Mouse (Mus musculus) liver, embryonic 14.5 days (tissue): ENCODE measurements around the gene Ovol3. TPM values are rescaled to one million over a fixed set of nuclear protein-coding genes. Genes with fewer than 3 reads are reported as not detected.

Experiments
- ATAC-seq: fragments of 200-750 bp; cut with Nextera tagmentation; 2 replicates; pipeline ENCODE4 v1.8.0; 2017; ENCODE audit warnings: moderate number of reproducible peaks, mild to moderate bottlenecking, moderate library complexity; ENCODE audit not compliant: insufficient read depth
- DNase-seq, 3 experiments: peaks; one replicate each; pipeline ENCODE4 v3.0.0-alpha.2; 2012 to 2013; ENCODE audit warnings: low read depth in 3 of 3, low spot score in 3 of 3
- H3K27ac ChIP-seq: fragments of 300-500 bp; sonication (generic); 2 replicates; pipeline ENCODE4 v1.5.1; 2014; ENCODE audit warnings: moderate library complexity, mild to moderate bottlenecking, control low read depth, inconsistent platforms
- H3K27me3 ChIP-seq: fragments of 300-500 bp; sonication (generic); 2 replicates; pipeline ENCODE4 v1.6.1; 2014; ENCODE audit warnings: mild to moderate bottlenecking, low read length, moderate library complexity; ENCODE audit not compliant: control insufficient read depth, insufficient read depth
- H3K36me3 ChIP-seq: fragments of 300-500 bp; sonication (generic); replicated peaks from 2 replicates; pipeline ENCODE4 v1.6.1; 2014; ENCODE audit warnings: low read depth; ENCODE audit not compliant: control insufficient read depth, insufficient read depth
- H3K4me1 ChIP-seq, 2 experiments: fragments of 200-500 bp in 1 of 2; fragments of 300-500 bp in 1 of 2; sonication (generic) in 1 of 2; replicated peaks; 2 replicates each; pipeline ENCODE4 v1.6.1; 2012 to 2014; ENCODE audit warnings: antibody characterized with exemption in 1 of 2, inconsistent platforms in 1 of 2, low read length in 1 of 2; ENCODE audit not compliant: control insufficient read depth in 2 of 2, insufficient read depth in 2 of 2
- H3K4me2 ChIP-seq: fragments of 300-500 bp; sonication (generic); 2 replicates; pipeline ENCODE4 v1.6.1; 2014; ENCODE audit warnings: low read depth, mild to moderate bottlenecking, control low read depth, moderate library complexity
- H3K4me3 ChIP-seq, 2 experiments: fragments of 200-500 bp in 1 of 2; fragments of 300-500 bp in 1 of 2; sonication (generic) in 1 of 2; 2 replicates each; pipeline ENCODE4 v1.5.1; 2012 to 2014; ENCODE audit warnings: low read depth in 2 of 2, low read length in 2 of 2, mild to moderate bottlenecking in 2 of 2, control low read depth in 1 of 2, inconsistent platforms in 1 of 2, moderate library complexity in 1 of 2; ENCODE audit not compliant: insufficient read depth in 1 of 2
- H3K9ac ChIP-seq: fragments of 300-500 bp; sonication (generic); replicated peaks from 2 replicates; pipeline ENCODE4 v1.6.1; 2014; ENCODE audit warnings: mild to moderate bottlenecking, control low read depth, moderate library complexity
- H3K9me3 ChIP-seq: fragments of 300-500 bp; sonication (generic); 2 replicates; pipeline ENCODE4 v1.6.1; 2016; ENCODE audit warnings: low read length, mixed read lengths; ENCODE audit not compliant: control insufficient read depth
- CTCF ChIP-seq: IDR thresholded peaks from 2 replicates; pipeline ENCODE4 v1.5.1; 2016; ENCODE audit warnings: antibody characterized with exemption, low read depth, control low read depth
- EP300 ChIP-seq: IDR thresholded peaks from 2 replicates; pipeline ENCODE4 v1.6.1; 2016; ENCODE audit warnings: antibody characterized with exemption, low read depth
- WGBS: fragments of 180-500 bp; shearing (Covaris S2); extraction: QIAGEN DNeasy Blood & Tissue Kit; methylation state at CpG from one replicate; pipeline ENCODE4 v1.1.7; 2014; ENCODE audit not compliant: insufficient replicate concordance; 5-methylcytosine and 5-hydroxymethylcytosine counted together
- polyA plus RNA-seq, 2 experiments: library from polyadenylated mRNA; depleted of rRNA in 1 of 2; stranded (reverse) in 1 of 2; unstranded in 1 of 2; fragments of >200 nt; fragmentation: Nextera tagmentation in 1 of 2; extraction: Ambion mirVana in 1 of 2; gene quantifications; 2 replicates each; pipeline versions ENCODE4 v1.2.1 to v1.2.3; 2012 to 2014

Gene Ovol3
- polyA plus RNA-seq, 2 experiments = not detected

DNA sequence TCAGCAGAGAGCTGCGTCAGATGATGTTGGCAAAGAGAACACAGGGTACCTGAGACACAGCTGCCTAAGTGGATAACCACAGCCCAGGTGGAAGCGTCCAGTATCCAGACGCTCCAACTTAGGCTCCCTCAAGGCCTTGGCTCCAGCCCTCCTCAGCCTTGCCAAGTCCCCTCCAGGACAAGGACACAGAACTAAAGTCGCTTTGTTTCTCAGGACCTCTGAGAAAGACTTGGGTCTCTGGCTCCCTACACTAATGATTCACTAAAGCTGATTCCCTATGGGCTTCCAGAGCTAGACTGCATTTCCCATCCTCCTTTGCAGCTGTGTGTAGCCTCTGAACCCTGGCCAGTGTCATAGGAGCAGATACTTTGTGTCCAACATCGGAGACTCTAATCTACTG is 35.3 kb downstream of the Ovol3 start:
- no peaks in the 10 kb centered on the region for H3K9me3 ChIP-seq
- ATAC-seq = no peak
- no peaks in the 10 kb centered on the region for H3K27me3 ChIP-seq
- H3K27ac ChIP-seq = no peak overlapping the region
- H3K9ac ChIP-seq = no peak overlapping the region
- WGBS = 71% methylated on average over 5 of the region's 5 CpGs
- H3K36me3 ChIP-seq = no peaks in the 10 kb centered on the region
- no peak overlapping the region for H3K4me2 ChIP-seq
- H3K4me1 ChIP-seq = peaks cover 2 to 16% of the 10 kb centered on the region in 2 experiments
- H3K4me3 ChIP-seq = no peak overlapping the region
- no peak for DNase-seq
- TF ChIP-seq CTCF (no peak), EP300 (no peak)

DNA sequence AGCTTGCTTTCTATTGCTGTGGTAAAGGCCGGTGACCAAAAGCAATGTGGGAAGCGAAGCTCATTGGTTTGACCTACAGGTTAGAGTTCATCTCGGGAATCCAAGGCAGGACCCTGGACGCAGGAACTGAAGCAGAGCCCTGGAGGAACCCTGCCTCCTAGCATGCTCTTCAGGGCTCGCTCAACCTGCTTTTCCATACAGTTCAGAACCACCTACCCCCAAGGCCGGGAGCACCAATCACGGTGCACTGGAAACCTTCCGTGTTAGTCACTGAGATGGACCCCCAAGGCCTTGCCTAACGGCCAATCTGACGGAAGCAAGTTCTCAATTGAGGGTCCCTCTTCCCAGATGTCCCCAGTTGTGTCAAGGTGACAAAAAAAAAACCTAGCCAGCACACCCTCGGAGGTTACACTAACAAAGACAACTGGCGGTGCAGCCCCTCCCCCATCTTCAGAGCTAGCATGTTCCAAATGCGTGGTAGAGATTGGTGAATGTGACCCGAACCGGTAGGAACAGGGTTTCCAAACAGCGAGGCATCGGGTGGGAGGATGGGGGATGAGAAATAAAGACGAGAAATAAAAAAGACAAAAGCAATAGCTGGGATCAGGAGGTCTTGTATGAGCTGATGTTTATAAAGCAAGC is 35.9 kb downstream of the Ovol3 start:
- Histone ChIP-seq H3K36me3 (no peaks in the 10 kb centered on the region), H3K27ac (no peak overlapping the region), H3K9ac (no peak overlapping the region), H3K27me3 (no peaks in the 10 kb centered on the region), H3K4me3 (no peak overlapping the region), H3K4me1 (peaks cover 3 to 15% of the 10 kb centered on the region in 2 experiments), H3K9me3 (no peaks in the 10 kb centered on the region), H3K4me2 (no peak overlapping the region)
- no peak for ATAC-seq
- 70% methylated on average over 18 of the region's 18 CpGs for WGBS
- no peak for TF ChIP-seq CTCF
- no peak for TF ChIP-seq EP300
- DNase-seq = no peak

DNA sequence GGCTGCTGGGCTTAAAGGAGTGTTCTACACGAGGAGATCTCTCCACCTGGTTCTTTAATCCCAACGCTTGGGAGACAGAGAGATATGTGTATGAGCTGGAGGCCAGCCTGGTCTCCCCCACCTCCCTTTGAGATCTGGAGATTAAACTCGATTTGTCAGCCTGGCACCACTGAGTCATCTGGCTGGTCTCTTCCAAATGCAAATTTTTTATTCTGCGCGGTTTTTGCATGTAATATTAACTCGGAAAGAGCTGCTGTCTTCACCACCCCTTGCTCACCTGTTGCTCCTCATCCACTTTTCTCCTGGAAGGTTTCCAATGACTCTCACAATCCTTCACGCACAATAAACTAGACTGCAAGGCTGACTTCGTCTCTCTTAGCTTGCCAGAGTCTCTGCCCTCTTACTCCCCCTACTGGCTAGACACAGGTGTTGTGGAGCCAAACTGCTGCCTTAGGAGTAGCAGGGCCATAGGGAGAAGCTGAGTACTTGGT is 37.0 kb downstream of the Ovol3 start, which contains the start of gene Capns1:
Gene Capns1 (minus strand): TSS at position 331 of the 491 bp plus-strand sequence.
- H3K27ac ChIP-seq = no peak within 1 kb of the TSS
- no peaks in the 10 kb centered on the region for H3K27me3 ChIP-seq
- 3% methylated on average over 8 of the region's 8 CpGs for WGBS
- ATAC-seq = no peak
- TF ChIP-seq CTCF (peak; percentile 96), EP300 (no peak)
- no peak within 1 kb of the TSS for H3K9ac ChIP-seq
- peak within 1 kb of the TSS; percentile 28; the same call in 1 of the 2 replicates for H3K4me2 ChIP-seq
- H3K36me3 ChIP-seq = no peaks in the 10 kb centered on the region
- no peak within 1 kb of the TSS for H3K4me3 ChIP-seq
- DNase-seq = peak; percentile 67 to 70 (median 67)
- H3K9me3 ChIP-seq = no peaks in the 10 kb centered on the region
- peaks cover 4 to 13% of the 10 kb centered on the region in 2 experiments for H3K4me1 ChIP-seq

DNA sequence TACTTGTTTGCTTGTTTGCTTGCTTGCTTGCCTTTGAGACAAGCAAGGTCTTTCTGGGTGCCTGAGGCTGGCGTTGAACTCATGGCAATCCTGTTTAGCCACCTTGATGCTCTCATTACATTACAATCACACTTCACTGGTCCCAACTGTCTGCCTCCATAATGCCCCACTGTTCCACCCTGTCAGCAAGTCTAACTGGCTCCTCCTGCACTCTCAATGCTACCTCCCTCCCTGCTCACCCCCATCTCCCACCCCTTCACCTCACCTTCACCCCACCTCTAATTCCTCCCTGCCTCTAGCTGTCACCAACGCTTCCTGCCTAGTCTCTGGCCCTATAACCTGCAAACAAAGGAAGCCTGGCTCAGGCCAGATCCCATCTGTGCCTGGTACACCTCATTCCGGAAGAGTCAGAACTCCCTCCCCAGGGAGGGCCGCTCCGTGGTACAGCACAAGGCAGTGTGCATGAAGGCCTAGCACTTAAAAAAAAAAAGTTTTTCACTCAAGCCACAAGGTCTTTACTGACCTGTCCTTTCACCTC is 37.9 kb downstream of the Ovol3 start:
- Histone ChIP-seq H3K27ac (no peak overlapping the region), H3K4me2 (no peak overlapping the region), H3K9me3 (no peaks in the 10 kb centered on the region), H3K4me3 (no peak overlapping the region), H3K27me3 (no peaks in the 10 kb centered on the region), H3K9ac (no peak overlapping the region), H3K36me3 (no peaks in the 10 kb centered on the region), H3K4me1 (peaks cover 9 to 15% of the 10 kb centered on the region in 2 experiments)
- TF ChIP-seq CTCF (no peak), EP300 (no peak)
- no peak for ATAC-seq
- no peak for DNase-seq
- WGBS = 59% methylated on average over 5 of the region's 5 CpGs

DNA sequence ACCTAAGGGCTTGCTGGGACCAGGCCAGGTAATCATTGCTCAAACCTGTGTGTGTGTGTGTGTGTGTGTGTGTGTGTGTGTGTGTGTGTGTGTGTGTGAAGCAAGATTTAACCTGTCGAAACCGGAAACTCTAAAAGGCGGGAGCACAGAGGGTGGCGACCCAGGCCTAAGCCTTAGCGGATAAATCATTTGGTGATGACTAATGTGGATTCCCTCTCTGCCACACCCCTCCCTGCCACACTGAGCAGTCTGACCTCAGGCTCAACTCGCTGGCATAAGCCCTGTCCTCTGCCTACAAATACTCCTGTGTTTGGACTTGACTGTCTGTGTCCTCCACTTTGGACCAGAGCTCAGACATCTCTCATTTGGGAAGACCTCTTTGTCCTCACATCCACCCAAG is 39.4 kb downstream of the Ovol3 start:
- Histone ChIP-seq H3K4me2 (no peak overlapping the region), H3K4me1 (peaks cover 9 to 15% of the 10 kb centered on the region in 2 experiments), H3K27me3 (no peaks in the 10 kb centered on the region), H3K9me3 (no peaks in the 10 kb centered on the region), H3K27ac (no peak overlapping the region), H3K9ac (no peak overlapping the region), H3K36me3 (peaks cover 10% of the 10 kb centered on the region), H3K4me3 (no peak overlapping the region)
- DNase-seq (no peak), ATAC-seq (no peak)
- WGBS = 57% methylated on average over 6 of the region's 6 CpGs
- TF ChIP-seq EP300 (no peak), CTCF (no peak)
